Mouse (Mus musculus) embryo, embryonic 10 days (tissue): Measurements from ENCODE around the gene Pet100.

Experiments used
- DNase-seq: peaks from one replicate; pipeline ENCODE4 v3.0.0-alpha.2; 2015; ENCODE audit warnings: low spot score

The Pet100 gene

DNA sequence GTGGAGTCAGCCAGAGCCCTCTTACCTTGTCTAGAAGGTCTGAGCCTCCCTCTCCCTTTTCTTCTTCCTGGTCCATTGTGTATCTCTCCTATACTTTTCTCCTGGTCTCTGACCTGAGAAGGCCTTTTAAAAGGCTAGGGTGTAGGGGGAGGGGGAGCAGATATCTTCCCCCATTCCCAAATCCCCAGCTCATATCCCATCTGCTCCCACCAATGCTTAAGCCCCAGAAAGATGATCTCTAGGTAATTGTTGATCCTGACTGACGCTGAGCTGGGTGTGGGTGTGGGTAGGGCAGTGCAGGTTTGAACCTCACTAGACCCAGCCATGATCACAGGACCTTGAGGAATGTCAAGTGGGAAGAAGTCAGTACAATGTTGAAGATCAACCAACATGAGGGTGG lies 4.1 kb downstream of the Pet100 start, which contains the start of gene Pcp2:
TSS of gene Pcp2 (minus strand) at position 101 of the 400 bp plus-strand sequence.
- no peak for DNase-seq

DNA sequence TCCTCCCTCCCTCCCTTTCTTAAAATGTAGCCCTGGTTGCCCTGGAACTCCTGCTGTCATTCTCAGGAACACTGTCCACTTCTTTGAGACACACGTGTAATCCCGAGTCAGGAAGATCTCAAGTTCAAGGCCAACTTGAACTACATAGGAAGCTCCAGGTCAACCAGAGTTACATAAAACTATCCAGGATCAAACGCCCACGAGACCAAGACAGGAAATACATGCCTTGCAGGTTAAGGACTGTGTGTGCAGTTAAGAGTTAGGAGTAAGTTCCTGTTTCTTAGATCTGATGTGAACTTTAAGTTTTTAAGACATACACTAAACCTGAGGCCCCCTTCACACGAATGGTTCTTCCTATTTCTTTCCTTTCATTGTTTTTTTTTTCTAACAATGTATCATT lies 5.6 kb downstream of the Pet100 start:
- no peak for DNase-seq

DNA sequence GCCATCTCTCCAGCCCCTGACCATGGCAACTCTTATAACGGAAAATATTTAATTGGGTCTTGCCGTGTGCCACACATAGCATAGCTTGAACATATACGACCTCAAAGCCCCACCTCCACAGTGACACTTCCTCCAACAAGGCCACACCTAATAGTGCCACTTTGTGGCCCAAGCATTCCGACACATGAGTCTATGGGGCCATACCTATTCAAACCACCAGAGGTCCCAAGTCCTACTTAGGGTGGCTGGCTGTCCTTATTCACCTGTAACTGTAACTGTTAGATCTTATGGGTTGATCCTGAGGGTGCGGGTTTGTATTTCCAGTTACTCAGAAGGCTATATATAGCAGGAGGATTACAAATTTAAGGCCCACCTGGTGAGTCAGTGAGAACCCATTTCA lies 6.7 kb downstream of the Pet100 start:
- DNase-seq: peak; percentile 55

DNA sequence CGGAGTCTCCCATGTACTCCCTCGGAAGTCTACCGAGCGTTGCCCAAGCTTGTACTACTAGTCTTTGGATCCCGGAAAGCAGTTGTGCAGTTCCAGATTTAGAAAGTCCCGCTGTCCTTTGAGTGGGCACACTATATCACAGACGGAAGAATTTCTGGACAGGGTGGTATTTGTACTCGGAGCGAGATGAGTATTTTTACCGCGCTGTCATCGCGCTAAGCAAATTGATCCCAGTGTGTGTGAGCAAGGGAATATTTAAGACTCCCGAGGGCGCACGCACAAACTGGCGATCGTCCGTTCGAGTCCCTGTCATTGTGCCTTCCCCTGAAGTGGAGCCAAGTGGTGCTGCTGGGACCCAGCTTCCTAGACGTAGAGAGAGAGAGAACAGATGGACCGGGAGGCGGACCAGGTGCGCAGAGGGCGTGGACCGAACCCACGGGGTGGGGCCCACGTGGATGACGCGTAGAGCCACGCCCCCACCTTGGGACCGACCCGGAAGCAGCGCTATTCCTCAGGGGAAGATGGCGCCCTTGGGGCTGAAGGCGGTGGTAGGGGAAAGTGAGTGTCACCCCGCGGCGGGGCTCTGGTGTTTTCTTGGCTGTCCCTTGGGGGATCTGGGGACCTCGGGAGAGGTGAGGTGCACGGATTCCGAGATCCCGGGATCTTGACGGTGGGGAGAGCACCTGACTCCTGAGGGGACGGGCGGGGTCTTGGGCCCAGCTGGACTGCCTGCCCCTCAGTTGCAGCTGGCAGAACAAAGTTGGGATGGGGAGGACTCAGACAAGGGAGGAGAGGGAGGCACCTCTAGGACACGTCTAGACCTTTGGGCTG lies 9.5 kb downstream of the Pet100 start, which contains the start of gene Stxbp2:
TSS of gene Stxbp2 (plus strand) at position 309 of the 831 bp plus-strand sequence.
- DNase-seq: peak; percentile 78

DNA sequence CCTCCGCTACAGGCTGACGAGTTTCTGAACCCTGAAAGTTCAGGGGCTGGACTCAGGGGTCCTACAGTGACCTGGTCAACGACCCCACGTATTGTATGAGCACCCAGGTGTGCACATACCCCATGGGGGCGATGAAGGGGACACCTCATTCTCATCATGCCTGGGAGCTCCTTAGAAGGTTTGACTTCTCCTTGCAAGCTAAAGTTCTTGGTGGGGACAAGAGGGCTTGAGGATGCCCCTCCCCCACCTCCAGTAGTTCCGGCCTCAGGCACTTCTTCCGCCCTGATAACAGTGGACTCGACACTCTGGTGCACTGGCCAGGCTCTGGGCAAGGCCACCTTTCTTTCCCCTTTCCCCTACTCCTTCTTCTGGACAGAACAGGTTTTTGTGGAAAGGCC lies 10.1 kb downstream of the Pet100 start:
- no peak for DNase-seq

DNA sequence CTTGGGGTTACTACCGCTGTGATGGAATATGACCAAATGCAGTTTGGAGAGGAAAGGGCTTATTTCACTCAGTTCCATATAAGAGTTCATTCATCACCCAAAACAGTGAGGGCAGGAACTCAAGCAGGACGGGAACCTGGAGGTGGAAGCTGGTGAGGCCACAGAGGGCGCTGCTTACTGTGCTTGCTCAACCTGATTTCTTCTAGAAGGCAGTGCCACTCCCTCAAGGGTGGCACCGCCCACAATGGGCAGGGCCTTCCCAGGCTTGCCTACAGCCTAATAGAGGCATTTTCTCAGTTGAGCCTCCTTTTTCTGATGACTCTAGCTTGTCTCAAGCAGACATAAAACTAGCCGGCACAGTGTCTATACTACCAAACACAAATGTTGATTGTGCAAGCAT lies 24.5 kb downstream of the Pet100 start:
- peak; percentile 45 for DNase-seq

DNA sequence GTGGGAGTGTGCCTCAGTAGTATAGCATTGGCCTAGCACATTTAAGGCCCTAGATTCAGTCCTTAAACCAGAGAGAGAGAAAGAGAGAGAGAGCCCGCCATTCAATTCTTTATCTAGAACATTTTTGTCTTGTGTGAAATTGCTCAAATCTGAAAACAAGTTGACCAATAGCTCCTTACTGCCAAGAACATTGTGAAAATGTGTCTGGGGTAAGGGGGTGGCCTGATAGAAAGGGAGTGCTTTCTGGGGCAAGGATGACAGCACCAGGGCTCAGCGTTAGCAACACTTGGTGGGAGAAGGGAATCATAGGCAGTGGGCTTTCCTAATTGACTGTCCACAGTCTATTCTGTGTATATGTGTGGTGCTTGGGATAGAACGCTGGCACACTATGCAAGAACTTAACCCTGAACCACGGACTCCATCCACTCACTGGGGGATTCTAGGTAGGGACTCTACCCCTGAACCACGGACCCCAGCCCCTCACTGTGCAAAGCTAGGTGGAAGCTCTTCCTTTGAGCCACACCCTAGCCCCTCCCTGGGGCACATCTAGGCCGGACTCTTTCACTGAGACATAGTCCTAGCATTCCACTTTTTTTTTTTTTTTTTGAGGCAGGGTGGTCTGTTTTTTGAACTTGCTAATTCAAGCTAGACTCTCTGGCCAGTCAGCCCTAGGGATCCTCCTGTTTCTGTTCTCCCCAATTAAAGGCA lies 25.6 kb downstream of the Pet100 start:
- no peak for DNase-seq

DNA sequence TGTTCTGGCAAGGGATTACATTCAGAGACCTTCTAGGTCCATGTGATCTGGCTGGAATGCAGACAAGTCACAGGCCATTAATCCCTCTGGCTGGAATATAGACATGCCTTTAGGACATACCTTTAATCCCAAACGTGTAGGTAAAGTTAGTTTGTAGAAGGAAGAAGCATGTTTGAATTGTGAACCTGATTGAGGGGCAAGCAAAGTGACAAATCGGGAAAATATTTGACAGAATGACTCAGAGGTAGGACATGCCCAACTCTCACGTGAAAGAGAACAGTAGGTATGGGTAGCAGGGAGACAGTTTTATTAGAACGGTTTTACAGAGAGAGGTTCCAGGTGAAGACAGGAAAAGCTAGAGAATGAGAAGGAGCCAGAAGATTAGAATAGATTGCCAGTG lies 26.2 kb downstream of the Pet100 start:
- no peak for DNase-seq

DNA sequence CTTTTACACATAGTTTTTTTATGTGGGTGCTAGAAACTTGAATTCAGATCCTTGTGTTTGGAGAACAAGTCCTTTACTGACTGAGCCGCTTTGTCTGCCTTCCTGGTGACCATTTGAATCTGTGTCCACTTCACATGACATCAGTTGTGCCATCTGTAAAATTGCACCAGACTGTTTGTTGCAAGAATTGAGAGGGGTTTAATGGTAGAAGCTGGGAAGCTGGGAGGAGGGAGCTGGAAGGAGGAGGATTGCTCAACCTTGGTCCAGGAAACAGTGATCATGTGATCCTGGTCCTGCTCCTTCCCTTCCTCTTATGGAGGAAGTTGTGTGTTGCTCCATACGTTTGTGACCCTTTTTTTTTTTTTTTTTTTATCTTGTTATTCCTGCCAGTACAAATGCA lies 26.9 kb downstream of the Pet100 start:
- no peak for DNase-seq

DNA sequence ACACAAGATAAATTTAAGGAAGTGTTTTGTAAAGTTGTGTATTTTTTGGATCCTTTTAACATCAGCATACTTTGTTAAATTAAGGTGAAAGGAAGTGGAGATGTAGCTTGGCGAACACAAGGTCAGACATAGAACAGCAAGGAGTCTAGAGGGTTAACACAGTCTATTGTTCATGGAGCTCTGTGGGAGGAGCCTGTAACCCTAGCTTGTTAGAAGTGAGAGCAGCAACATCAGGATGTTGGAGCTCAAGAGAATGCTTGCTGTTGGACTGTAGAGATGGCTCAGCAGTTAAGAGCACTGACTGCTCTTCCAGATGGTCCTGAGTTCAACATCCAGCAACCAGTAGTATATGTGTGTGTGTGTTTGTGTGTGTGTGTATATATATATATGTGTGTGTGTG lies 27.6 kb downstream of the Pet100 start:
- peak; percentile 62 for DNase-seq

DNA sequence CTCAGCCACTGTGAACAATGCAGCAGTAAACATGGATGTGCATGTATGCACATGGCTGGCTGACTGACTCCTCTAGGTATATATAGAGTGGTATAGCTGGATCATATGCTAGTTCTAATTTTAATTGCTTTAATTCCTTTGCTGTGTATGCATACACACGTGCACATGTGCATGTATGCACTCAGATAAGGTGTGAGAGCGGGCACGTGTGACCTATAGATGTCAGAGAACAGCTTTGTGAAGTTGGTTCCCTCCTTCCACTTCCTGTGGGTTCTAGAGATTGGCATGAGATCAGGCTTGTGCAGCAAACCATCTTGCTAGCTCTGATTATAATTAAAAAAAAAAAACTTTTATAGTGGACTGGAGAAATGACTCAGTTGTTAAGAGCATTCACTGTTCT lies 31.5 kb downstream of the Pet100 start:
- no peak for DNase-seq

DNA sequence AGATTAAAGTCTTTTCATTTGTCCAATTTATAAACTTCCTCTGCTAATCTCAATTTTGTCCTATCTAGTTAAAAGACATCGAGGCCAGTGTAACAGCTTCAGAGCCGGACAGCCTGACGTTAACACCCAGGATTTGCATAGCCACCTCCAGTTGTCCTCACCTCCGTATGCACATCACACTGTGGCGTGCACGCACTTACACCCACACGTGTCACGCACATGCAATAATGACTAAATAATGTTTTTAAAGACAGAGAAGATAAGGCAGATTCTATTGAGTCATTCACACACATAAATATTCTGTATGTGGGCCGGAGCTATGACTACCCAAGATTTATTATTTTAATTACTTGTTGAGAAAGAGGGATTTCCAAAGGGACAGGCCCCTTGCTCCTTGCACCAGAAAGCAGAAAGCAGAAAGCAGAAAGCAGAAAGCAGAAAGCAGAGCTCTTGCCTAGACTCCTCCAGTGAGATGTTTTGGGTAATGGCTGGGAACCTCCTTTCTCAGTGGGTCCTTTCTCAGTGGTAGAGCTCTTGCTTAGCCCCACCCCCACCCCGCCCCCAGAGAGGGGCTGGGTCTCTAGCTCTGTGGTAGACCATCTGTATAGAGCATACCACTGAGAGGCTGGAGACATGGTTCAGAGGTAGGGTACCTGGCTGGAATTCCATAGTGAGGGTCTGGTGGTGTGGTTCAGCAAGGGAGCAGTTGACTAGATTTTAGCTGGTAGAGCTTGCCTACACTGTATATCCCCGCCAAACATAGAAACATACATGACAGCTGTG lies 33.6 kb downstream of the Pet100 start:
- no peak for DNase-seq

DNA sequence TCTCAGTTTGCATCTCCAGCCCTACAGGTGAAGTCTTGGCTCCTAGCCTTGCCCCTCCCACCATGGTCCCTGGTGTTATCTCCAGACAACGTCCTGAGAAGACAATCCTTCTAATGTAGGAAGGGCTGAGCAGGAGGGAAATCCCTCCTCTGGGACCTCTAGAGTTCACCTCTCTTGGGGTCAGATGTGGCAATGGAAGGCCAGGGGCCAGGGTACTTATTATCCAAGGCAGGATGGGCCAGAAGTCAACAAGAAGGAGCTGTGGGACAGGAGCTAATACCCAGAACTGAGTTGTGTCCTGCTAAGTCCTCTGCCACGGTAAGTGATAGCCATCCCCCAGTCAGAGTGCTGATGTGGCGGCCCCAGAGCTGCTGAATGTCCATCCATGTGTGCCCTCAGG lies 34.2 kb downstream of the Pet100 start, which contains the start of gene Retn:
TSS of gene Retn (plus strand) at position 245 of the 400 bp plus-strand sequence.
- DNase-seq: no peak

DNA sequence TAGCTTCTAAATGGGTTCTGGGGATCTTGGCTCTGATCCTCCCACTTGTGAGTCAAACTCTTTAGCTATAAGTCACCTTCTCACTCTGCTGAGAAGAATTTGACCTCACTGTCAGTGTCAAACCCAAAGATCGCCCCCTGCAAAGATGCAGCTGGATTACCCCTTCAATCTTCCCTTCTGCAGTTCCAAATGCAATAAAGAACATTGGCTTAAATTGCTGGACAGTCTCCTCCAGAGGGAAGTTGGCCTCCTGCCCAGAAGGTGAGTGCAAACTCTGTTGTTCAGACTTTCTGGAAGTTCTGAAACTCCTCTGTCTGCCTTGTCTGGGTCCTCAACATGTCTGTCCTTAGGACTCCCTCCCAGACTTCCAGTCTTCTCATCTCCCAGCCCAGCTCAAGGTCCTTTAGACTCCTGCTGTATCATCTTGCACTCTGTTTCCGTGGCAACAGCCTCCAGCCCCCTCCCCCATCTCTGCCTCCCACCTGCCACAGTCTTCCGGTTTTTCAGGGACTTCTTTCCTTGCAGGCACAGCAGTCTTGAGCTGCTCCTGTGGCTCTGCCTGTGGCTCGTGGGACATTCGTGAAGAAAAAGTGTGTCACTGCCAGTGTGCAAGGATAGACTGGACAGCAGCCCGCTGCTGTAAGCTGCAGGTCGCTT lies 35.5 kb downstream of the Pet100 start:
- DNase-seq: peak; percentile 21

DNA sequence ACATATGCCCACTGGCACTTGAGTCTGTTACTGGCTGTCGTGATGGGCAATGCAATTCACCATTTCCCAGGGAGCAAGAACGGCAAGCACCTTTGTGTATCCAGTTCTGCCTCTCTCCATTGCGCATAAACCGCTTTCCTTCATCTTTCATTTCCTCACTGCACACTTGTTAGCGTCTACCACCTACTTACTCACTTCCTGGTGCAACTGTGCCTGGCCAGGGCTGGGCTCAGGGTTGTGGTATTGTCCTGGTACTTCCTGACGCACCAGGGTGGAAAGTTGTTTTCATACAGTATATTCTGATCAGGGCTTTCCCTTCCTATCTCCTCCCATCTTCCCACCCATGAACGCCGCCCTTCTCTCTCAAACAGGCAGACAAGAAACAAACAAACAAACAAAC lies 39.5 kb downstream of the Pet100 start:
- no peak for DNase-seq

DNA sequence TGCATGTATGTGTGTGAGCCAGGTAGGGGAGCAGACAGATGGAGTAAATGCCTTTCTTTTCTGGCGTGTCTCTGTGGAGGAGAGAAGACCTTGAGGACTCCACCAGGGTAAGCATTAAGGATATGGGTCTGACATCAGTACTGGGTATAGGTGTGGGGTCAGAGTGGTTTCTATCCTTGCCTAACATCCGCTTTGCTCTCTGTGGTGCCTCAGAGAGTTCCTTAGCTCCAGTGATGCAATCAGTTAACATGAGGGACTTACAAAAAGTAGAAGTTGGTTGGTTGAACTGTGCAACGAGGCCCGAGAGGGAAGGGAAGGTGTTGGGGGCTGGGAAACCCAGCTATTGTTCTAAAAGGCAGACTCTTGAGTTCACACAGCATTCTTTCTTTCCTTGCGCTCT lies 43.1 kb downstream of the Pet100 start:
- no peak for DNase-seq

DNA sequence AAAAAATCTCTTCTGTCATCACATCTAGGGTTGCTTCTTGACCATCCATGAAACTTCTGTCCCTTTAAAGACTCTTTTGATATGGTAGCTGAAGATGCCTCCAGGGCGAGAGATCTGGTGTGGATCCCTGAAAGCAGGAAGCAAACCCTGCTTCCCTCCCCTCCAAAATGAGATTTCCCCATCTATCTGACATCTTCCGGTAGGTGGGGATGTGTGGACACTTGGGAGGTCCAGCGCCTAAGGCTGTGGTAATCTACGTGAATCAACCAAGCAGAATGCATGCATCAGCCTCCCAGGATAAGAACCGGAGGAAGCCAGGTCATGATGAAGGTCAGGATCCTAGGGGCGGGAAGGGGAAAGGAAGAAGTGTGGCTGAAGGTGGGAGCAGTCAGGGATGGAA lies 44.2 kb downstream of the Pet100 start, which contains the start of gene Mcemp1:
TSS of gene Mcemp1 (plus strand) at position 248 of the 400 bp plus-strand sequence.
- DNase-seq: no peak

DNA sequence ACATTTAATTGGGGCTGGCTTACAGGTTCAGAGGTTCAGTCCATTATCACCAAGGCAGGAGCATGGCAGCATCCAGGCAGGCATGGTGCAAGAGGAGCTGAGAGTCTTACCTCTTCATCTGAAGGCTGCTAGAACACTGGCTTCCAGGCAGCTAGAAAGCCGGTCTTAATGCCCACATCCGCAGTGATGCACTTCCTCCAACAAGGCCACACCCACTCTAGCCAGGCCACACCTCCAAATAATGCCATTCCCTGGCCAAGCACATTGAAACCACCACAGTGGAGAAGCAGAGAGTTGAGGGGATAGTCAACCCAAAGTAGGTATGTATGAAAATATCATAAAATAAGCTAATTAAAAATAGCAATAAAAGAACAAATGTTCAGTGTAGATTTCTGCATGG lies 49.0 kb downstream of the Pet100 start:
- DNase-seq: no peak

DNA sequence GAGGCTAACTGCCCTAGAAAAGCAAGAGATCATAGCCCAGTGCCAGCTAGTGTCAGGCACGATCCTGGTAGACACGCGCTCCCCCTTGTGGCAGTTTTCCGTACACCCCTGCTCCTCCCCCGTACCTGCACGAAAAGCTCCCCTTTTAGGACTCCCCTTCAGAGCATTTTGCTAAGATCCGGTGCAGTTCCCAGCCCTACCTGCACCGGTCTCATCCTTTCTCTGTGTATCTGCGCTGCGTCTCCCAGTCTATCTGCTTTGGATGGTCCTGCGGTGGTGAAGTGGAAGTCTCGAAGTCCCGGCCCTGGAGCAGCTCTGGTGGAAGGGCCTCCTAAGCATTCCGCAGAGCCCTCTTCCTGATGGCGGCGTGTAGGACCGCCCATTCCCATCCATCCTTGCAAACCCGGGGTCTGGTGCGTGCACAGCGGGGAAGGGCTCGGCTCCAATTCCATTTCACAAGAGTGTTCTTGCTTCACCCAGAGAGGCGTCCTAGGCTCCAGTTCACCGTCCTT lies 50.7 kb downstream of the Pet100 start, which contains the start of gene Fcor:
TSS of gene Fcor (minus strand) at position 383 of the 512 bp plus-strand sequence.
- DNase-seq: peak; percentile 92

DNA sequence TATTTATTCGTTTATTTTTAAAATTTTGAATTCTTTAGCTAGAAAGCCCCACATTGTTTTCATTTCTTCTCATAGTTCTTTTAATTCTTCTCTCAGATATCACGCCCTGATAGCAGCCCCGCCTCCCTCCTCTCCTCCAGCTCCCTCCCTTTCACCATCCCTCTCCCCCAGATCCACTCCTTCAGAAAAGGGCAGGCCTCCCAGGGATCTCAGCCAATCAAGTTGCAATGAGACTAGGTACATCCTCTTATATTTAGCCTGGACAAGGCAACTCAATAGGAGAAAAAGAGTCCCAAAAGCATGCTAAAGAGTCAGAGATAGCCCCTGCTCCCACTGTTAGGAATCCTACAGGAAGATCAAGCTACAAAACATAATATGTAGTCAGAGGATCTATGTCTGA lies 53.3 kb downstream of the Pet100 start:
- no peak for DNase-seq
